Mouse (Mus musculus) CD4-positive, CD25-positive, alpha-beta regulatory T cell, adult 2 months (primary cell): ENCODE results near the gene Hsf2bp.
A peak's percentile ranks its signal among the peaks of the same experiment; 100 is the strongest.

Experiments used
- DNase-seq: peaks from one replicate; pipeline ENCODE4 v3.0.0-alpha.2; 2012; ENCODE audit warnings: low read depth, low spot score

Gene Hsf2bp

GRCm38 (mm10) chr17:31938539-31939260, 97.4 kb downstream of the Hsf2bp start:
- no peak for DNase-seq

GRCm38 (mm10) chr17:31937141-31937554, 99.0 kb downstream of the Hsf2bp start:
- peak; percentile 8 for DNase-seq

GRCm38 (mm10) chr17:31935841-31936240, 100.3 kb downstream of the Hsf2bp start:
- DNase-seq, result no peak

GRCm38 (mm10) chr17:31935091-31935830, 100.9 kb downstream of the Hsf2bp start:
- DNase-seq, result no peak

- DNase-seq, result no peak
These were observed 102.2 kb downstream of the Hsf2bp start for GRCm38 (mm10) chr17:31933956-31934355.

GRCm38 (mm10) chr17:31931499-31931898, 104.7 kb downstream of the Hsf2bp start:
- DNase-seq, result no peak

GRCm38 (mm10) chr17:31929844-31930715, 106.1 kb downstream of the Hsf2bp start:
- no peak for DNase-seq

- no peak for DNase-seq
These were observed 107.1 kb downstream of the Hsf2bp start for GRCm38 (mm10) chr17:31929032-31929431.

GRCm38 (mm10) chr17:31927895-31928626, 108.1 kb downstream of the Hsf2bp start:
- DNase-seq, result no peak

GRCm38 (mm10) chr17:31924229-31924628, 111.9 kb downstream of the Hsf2bp start:
- DNase-seq, result no peak

- no peak for DNase-seq
These were observed 112.7 kb downstream of the Hsf2bp start for GRCm38 (mm10) chr17:31923310-31923970.

GRCm38 (mm10) chr17:31920589-31921190, 115.5 kb downstream of the Hsf2bp start:
- no peak for DNase-seq

- DNase-seq, result no peak
These were observed 116.5 kb downstream of the Hsf2bp start for GRCm38 (mm10) chr17:31919599-31919998.

GRCm38 (mm10) chr17:31918374-31918773, 117.8 kb downstream of the Hsf2bp start:
- no peak for DNase-seq

- no peak for DNase-seq
These were observed 119.7 kb downstream of the Hsf2bp start for GRCm38 (mm10) chr17:31916461-31916775.

GRCm38 (mm10) chr17:31915756-31916460, 120.2 kb downstream of the Hsf2bp start:
- DNase-seq, result no peak

- DNase-seq, result no peak
These were observed 121.8 kb downstream of the Hsf2bp start for GRCm38 (mm10) chr17:31914323-31914722.

- no peak for DNase-seq
These were observed 123.1 kb downstream of the Hsf2bp start for GRCm38 (mm10) chr17:31912881-31913662.

GRCm38 (mm10) chr17:31912387-31912786, 123.8 kb downstream of the Hsf2bp start:
- DNase-seq, result no peak
